Mouse (Mus musculus): ENCODE results near the gene Spopl. TPM values are rescaled to one million over a fixed set of nuclear protein-coding genes. Genes with fewer than 3 reads are reported as not detected.
"Not testable (repeated sequence)": the region's sequence is repeated elsewhere in the genome, so short reads cannot be mapped to it uniquely, and the experiment has no call there.

Spopl gene
- polyA plus RNA-seq, 1 experiment, result 6.5 TPM

GRCm38 (mm10) chr2:23559186-23559585 lies 12.7 kb downstream of the Spopl start:
- TF ChIP-seq POLR2A (IDR thresholded peaks at IDR 0.05; ENCODE audit: extremely low read depth, insufficient read depth, low read length) (no peak), CTCF (IDR thresholded peaks at IDR 0.05; ENCODE audit: extremely low read depth, insufficient read depth, low read length) (no peak)
- no peak overlapping the region for H3K4me3 ChIP-seq (ENCODE audit: insufficient read depth, low read length)
- H3K27ac ChIP-seq (ENCODE audit: insufficient read depth, low read length), result no peak overlapping the region
- no peaks in the 10 kb centered on the region for H3K4me1 ChIP-seq (ENCODE audit: control insufficient read depth, insufficient read depth, low read length)

DNA sequence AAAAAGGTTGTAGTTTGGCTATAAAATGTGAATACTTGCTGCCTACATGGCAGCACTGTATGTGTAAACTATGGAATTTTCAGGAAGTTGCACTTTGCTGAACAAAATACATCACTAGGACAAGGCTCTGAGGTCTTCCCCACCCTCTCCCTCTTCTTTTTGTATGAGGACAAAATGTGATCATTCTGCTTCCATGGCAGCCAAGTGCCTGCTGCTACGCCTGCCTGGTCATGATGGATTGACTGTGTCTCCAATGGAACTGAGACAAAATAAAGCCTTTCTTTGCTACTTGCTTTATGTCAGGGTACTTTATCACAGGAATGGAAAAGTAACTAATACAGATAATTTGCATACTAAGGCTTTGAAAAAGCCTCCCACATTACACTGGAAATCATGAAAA lies 20.7 kb downstream of the Spopl start:
- Histone ChIP-seq H3K4me1 (ENCODE audit: control insufficient read depth, insufficient read depth, low read length) (no peaks in the 10 kb centered on the region), H3K27ac (ENCODE audit: insufficient read depth, low read length) (no peak overlapping the region), H3K4me3 (ENCODE audit: insufficient read depth, low read length) (no peak overlapping the region)
- no peak for TF ChIP-seq CTCF (IDR thresholded peaks at IDR 0.05; ENCODE audit: extremely low read depth, insufficient read depth, low read length)

GRCm38 (mm10) chr2:23547220-23547619 lies 24.7 kb downstream of the Spopl start:
- Histone ChIP-seq H3K27ac (ENCODE audit: insufficient read depth, low read length) (no peak overlapping the region), H3K4me1 (ENCODE audit: control insufficient read depth, insufficient read depth, low read length) (no peaks in the 10 kb centered on the region), H3K4me3 (ENCODE audit: insufficient read depth, low read length) (no peak overlapping the region)
- TF ChIP-seq CTCF (IDR thresholded peaks at IDR 0.05; ENCODE audit: extremely low read depth, insufficient read depth, low read length) (no peak), POLR2A (IDR thresholded peaks at IDR 0.05; ENCODE audit: extremely low read depth, insufficient read depth, low read length) (no peak)

DNA sequence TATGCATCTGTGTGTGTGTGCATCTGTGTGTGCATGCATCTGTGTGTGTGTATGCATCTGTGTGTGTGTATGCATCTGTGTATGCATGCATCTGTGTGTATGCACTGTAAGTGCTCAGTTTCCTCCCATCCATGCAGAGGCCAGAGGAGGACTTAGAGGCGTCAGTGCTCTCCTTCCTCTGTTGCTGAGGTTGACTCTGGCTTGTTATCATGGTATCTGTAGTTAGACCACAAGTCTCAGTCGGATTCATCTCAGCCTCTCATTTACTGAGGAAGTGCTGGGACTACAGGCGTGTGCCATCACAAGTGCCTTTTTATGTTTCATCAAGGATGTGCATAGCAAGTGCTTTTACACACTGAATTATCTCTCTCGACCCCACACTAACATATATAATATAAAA lies 31.9 kb downstream of the Spopl start:
- no peak overlapping the region for H3K27ac ChIP-seq (ENCODE audit: insufficient read depth, low read length)
- no peaks in the 10 kb centered on the region for H3K4me1 ChIP-seq (ENCODE audit: control insufficient read depth, insufficient read depth, low read length)
- no peak overlapping the region for H3K4me3 ChIP-seq (ENCODE audit: insufficient read depth, low read length)
- TF ChIP-seq POLR2A (IDR thresholded peaks at IDR 0.05; ENCODE audit: extremely low read depth, insufficient read depth, low read length) (no peak), CTCF (IDR thresholded peaks at IDR 0.05; ENCODE audit: extremely low read depth, insufficient read depth, low read length) (no peak)

- not testable (repeated sequence) for H3K27ac ChIP-seq (ENCODE audit: insufficient read depth, low read length); H3K4me3 ChIP-seq (ENCODE audit: insufficient read depth, low read length); H3K4me1 ChIP-seq (ENCODE audit: control insufficient read depth, insufficient read depth, low read length)
These were observed 44.2 kb downstream of the Spopl start for GRCm38 (mm10) chr2:23527717-23528116.

DNA sequence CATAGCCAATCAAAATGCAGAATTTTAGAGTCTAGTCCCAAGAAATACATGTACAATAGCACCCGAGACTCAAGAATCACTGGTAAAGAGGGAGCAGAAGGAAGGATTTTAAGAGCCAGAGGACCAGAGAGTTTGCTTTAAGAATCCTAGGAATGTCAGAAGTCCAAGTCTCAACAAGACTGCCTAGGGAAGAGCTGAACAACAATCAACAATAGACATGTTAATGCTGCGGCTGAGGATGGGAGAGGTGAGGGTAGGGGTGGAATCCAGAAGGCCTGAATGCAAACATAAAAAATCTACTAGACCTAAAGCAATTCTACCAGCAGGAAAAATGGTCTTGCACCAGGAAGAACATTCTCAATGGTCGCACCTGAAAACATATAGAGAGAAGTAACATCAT lies 66.8 kb downstream of the Spopl start:
- Histone ChIP-seq H3K4me1 (ENCODE audit: control insufficient read depth, insufficient read depth, low read length) (no peaks in the 10 kb centered on the region), H3K27ac (ENCODE audit: insufficient read depth, low read length) (no peak overlapping the region), H3K4me3 (ENCODE audit: insufficient read depth, low read length) (no peak overlapping the region)
- TF ChIP-seq CTCF (IDR thresholded peaks at IDR 0.05; ENCODE audit: extremely low read depth, insufficient read depth, low read length), result no peak
- no peak for TF ChIP-seq POLR2A (IDR thresholded peaks at IDR 0.05; ENCODE audit: extremely low read depth, insufficient read depth, low read length)

- Histone ChIP-seq H3K4me1 (ENCODE audit: control insufficient read depth, insufficient read depth, low read length) (no peaks in the 10 kb centered on the region), H3K27ac (ENCODE audit: insufficient read depth, low read length) (no peak overlapping the region), H3K4me3 (ENCODE audit: insufficient read depth, low read length) (no peak overlapping the region)
- TF ChIP-seq POLR2A (IDR thresholded peaks at IDR 0.05; ENCODE audit: extremely low read depth, insufficient read depth, low read length) (no peak), CTCF (IDR thresholded peaks at IDR 0.05; ENCODE audit: extremely low read depth, insufficient read depth, low read length) (no peak)
These were observed 90.2 kb downstream of the Spopl start for GRCm38 (mm10) chr2:23481715-23482114.

DNA sequence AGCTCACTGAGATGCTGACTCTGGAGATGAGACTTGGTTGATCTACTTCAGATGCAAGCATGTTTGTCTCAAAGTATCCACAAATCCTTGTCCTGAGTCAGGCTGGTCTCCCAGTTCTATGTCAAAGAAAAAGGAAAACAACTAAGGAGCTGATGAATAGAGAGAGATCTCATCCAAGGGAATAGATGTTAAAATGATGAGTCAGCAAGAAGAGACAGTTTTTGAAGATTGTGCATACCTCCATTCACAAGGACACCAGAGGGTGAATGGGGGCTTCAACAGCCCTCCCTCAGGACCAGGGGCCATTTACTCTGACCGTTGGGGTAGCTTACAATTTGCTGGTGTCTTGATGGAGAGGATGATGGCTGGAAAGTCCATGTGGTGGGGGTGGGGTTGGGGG lies 104.4 kb downstream of the Spopl start:
- Histone ChIP-seq H3K4me1 (ENCODE audit: control insufficient read depth, insufficient read depth, low read length) (no peaks in the 10 kb centered on the region), H3K27ac (ENCODE audit: insufficient read depth, low read length) (no peak overlapping the region), H3K4me3 (ENCODE audit: insufficient read depth, low read length) (no peak overlapping the region)
- no peak for TF ChIP-seq POLR2A (IDR thresholded peaks at IDR 0.05; ENCODE audit: extremely low read depth, insufficient read depth, low read length)
- TF ChIP-seq CTCF (IDR thresholded peaks at IDR 0.05; ENCODE audit: extremely low read depth, insufficient read depth, low read length), result no peak

GRCm38 (mm10) chr2:23457452-23457851 lies 114.5 kb downstream of the Spopl start:
- Histone ChIP-seq H3K4me3 (ENCODE audit: insufficient read depth, low read length) (no peak overlapping the region), H3K4me1 (ENCODE audit: control insufficient read depth, insufficient read depth, low read length) (no peaks in the 10 kb centered on the region), H3K27ac (ENCODE audit: insufficient read depth, low read length) (no peak overlapping the region)
- TF ChIP-seq POLR2A (IDR thresholded peaks at IDR 0.05; ENCODE audit: extremely low read depth, insufficient read depth, low read length) (no peak), CTCF (IDR thresholded peaks at IDR 0.05; ENCODE audit: extremely low read depth, insufficient read depth, low read length) (no peak)
